Mouse (Mus musculus): ENCODE results near the gene Myrf.
A peak's percentile ranks its signal among the peaks of the same experiment; 100 is the strongest.

The Myrf gene

DNA sequence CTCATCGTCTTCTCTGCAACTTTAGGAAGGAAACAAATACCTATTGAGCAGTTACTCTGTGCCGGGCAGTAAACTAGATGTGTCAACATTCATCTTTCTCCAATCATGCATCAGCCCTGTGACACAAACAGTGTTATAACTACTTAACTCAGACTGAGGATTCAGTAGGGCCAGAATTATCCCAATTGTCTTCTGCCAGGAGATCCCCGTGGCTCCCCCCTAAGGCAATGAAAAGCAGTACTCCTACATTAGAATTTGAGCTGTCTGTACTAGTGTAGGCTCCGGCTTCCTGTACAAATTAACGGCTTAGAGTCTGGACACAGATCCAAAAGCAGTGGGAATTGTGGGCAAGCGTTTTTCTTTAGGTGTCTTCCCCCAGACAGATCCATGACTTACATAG, 35.5 kb downstream of the Myrf start:
- no peak for DNase-seq

DNA sequence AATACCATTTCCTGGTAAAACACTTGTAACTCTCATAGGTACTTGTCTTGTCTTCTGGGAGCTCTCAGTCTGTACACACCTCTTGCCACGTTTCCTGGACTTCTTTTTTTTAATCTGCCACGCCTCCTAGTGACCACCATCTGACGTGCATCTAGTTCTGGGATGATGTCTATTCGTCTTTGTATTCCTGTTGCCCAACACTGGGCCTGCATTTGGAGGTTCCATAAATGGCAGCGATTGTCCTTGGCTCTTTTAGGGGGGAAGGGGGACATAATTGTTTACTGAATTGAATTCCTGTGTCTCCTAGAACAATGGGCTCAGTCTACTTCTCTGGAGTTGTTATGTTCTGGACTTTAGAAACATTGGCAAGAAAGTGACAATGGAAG, 35.9 kb downstream of the Myrf start:
- peak; percentile 55 for DNase-seq

DNA sequence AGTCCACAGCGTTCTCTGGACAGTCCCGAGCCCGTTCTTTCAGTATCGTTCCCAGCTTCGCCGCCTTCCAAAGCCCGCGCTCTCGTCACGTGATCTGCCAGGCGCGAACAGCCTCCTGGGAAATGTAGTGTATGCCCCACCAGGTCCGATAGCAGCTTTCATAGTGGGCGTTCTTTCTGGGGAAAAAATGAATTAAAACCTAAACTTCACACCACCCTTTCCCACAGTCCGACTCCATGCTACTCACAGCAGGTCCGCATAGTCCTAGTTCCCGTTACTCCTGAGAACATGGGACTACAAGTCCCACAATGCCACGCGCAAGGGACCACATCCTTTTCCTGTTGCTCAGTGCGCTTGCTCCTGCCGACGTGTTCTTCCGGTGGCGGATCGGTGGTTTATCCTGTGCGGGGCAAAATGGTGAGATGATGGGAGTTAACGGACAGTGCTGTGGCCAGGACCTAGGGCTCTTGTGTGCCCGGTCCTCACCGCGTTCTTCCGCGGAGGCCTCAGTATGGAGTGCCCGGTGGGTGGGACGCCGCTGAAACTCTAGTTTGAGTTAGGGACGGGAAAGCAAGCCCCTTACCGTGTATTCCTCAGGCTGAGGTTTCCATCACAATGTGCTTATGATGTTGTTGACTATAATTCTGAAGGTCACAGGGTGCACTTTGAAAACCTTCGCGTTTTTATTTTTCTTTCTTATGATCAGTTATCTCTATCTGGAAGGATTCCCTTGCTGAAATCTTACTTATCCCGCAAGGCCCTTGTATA, 36.5 kb downstream of the Myrf start, which contains the start of the genes Tmem258 and Fen1:
Gene Tmem258, plus strand, starts transcription at position 167 of the 768 bp plus-strand sequence.
Gene Fen1, minus strand, starts transcription at position 322 of the 768 bp plus-strand sequence.
- peak; percentile 92 for DNase-seq

DNA sequence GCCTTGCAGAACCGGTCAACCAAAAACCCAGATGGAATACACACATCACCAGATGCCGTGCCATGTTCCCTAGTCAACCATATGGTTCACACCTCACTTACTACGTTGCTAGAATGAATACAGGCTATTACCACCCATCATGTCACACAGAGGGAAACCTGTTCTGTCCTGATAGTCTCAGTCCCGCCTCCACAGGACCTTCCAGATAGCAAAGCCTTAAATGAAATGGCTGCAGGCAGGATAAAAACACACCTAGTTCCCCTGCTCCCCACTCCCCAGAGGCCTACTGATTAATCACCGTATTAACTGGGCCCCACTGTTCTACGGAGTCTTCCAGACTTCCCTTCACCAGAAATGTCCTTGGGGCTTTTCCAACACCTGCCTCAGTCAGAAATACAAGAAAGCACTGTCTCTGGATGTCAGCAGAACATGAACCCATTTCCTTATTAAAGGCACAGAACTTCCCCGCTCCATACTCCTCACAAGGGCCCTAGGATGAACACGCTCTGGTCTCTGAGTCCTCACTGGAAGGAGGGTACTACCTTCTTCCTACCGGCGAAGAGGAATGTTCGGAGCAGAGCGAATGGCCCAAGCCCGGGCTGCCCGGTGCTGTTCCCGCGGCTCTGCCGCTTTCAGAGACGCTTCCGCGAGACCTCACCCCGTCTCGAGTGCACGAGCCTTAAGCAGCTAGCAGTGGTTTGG, 37.3 kb downstream of the Myrf start:
- DNase-seq, result no peak

DNA sequence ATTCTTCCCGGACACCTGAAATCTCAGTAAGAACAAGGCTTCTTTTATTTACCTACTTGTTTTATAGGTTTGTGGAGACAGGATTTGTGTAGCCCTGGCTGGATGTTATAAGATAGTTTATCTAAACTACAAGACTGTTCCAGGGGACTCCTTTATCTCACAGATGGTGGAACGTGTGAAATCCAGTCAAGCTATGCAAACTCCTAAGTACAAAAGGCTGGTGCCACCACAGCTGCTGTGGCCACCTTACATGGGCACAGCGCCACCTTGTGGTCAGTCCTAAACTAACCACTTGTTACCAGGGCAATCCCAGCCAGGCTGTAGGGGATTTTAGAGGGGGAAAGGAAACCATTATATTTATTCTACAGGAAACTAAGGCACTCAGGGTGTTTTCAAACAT, 41.8 kb downstream of the Myrf start:
- DNase-seq, result peak; percentile 86

DNA sequence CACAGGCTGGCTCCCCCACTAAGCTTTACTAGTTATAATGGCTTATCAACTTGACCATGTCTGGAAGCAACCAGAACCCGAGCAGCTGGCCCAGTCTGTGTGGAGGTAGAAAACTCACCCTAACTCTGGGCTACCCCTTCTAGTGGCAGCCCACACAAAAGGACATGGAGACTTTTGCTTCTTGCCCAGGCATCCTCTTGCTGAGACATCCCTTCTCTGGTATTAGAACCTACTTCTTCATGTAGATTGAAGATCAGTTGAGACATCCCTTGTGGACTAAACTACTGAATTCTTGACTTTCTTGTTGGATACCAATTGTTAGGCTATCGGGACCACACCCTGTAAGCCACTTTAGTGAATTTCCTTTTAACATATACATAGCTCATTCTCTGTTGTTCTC, 42.3 kb downstream of the Myrf start:
- no peak for DNase-seq

DNA sequence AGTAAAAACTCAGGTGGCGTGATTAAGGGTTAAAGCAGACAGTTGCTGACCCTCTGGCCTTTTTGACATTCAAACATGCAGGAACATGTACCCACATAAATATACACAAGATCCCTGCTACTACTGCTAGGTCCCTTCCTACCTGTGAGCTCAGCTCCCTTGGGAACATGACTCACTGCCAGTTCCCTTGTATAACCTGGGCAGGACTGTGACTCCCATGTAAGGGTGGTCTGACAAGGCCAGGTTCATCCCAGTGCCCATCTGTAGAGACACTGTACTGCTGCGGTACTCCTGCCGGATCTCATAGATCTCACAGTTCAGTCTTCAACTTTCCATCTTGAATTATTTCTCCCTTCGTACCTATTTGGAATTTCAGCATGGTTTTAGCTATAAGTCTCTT, 43.4 kb downstream of the Myrf start:
- DNase-seq, result no peak

DNA sequence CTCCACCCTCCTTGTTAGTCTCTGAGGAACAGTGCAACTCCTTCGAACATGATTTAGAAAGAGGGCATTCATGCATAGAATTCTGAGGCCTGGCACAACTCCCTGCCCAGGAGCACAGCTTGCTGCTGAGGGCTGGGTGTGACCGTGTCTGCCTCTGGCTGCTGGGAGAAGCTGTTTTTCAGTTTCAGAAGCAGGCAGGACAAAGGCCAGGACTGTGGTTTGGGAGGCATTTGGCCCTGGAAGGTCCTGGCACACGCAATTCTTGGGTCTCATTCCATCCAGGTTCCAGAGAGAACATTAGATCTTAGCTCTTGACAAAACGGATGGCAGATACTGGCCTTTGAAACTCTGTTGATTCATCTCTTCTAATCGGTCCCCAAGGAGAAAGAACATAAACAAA, 45.3 kb downstream of the Myrf start:
- DNase-seq, result peak; percentile 67

DNA sequence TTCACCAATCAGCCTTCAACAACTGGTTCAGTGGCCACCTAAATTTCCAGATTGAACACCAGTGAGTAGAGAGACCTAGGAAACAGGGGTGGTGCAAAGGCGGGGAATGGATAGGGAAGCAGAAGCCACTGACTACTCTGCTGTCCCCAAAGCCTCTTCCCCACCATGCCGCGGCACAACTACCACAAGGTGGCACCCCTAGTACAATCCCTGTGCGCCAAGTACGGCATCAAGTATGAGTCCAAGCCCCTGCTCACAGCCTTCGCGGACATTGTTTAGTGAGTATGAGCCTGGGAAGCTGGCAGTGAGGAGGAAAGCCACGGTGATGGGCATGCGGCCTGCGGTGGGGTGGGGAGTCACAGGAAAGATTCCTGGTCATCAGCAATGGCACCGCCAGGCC, 46.2 kb downstream of the Myrf start:
- DNase-seq, result no peak

DNA sequence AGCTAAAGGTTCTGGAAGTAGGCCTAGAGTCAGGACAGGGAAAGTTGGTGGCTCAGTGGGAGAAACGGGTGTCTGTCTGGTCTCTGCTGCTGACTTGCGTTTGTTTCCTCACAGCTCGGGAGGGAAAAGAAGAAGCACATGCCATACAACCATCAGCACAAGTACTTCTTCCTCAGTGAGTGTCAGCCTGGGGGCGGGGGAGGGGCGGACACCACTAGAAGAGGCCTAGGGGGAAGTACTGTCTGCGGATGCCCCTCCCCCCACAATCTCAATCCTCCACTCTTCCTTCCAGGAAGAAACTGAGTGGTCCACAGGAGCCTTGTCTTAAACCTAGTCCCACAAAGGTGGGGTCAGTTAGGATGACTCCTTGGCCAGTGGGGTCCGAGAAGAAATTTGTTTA, 49.2 kb downstream of the Myrf start:
- no peak for DNase-seq

DNA sequence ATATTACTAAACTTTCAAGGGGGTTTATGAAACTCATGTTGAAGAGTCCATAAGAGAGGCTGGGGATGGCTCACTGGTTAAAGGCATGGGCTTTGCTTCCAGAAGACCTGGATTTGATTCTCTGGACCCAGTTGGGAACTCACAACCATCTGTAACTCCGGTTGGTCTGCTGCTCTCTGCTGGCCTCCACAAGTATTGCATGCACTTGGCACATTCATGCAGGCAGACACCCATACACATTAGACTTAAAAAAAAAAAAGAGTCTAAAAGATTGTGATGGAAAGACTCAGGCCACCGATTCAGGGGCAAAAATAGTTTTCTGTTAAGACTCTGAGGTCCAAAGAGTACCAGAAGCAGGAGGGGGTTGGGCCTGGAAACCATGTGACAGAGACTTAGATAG, 49.8 kb downstream of the Myrf start:
- peak; percentile 81 for DNase-seq

DNA sequence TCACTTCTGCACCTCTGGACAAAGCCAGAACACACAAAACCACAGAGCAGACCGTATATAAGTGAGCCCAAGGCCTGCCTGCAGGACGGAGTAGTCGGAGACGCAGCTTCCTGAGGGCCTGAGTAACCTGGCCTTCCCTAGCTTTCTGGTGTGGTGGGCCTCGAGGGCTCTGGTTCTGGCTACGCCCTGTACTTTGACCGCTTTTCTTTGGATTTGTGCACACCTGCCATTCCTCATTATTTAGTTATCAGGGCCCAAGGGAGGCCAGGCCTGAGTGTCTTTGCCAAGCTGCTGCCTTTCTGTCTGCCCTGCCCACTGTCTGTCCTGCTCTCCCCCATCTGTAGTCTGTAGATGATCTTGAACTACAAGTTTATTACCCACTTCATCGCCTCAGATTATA, 50.6 kb downstream of the Myrf start:
- no peak for DNase-seq

DNA sequence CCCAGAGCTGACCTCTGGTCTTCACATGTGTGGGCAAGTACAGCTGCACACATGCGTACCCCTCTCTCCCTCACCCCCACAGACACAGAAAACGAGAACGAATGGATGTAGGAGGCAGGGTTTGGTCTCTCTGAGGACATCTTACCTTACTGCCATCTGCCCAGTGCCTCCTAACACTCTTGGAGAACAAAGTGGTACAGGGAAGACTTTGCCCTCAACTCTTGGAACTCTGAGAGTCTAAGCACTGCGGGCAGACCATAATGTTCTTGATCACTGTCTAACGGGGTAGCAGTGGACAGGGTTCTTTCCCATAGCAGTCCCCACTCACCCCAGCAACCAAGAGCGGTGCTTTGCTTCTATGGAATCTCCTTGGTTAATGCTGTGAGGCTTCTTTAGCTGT, 51.5 kb downstream of the Myrf start:
- no peak for DNase-seq

DNA sequence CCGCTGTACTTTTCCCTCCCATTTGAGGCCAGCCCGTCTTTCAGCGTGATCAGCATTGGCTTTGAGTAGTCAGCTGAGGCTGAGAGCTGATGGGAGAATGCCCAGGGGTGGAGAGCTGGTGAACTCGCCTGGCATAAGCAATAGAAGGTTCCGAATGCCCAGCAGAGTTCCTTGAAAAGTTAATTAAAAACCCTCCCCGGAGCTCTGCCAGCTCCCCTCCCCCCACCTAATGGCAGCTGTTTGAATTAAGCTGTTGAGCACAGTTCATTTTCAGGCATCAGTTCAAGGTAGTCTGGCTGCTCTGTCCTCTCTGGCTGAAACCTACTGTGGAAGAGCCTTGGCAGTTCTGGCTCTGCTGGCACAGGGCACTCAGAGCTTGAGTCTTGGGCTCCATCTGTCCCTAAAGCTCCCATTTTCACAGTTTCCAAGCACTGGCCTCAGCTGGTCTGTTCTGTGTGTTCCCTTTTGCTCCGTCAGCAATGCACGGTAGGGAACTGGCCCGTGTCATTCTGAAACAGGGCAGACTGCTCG, 52.2 kb downstream of the Myrf start:
- peak; percentile 89 for DNase-seq

DNA sequence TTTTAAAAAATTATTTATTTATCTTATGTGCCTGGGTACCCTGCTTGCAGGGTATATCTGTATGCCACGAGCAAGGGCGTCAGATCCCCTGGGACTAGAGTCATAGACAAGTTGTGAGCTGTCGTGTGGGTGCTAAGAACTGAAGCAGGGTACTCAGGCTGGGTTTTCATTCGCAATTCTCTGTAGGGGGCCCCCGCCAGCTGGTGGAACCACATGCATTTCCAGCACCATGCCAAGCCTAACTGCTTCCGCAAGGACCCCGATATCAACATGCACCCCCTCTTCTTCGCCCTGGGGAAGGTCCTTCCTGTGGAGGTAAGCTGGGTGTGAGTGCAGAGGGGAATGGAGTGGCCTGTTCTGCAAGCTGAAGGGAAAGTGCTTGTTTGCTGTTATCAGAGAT, 54.0 kb downstream of the Myrf start:
- DNase-seq, result no peak

DNA sequence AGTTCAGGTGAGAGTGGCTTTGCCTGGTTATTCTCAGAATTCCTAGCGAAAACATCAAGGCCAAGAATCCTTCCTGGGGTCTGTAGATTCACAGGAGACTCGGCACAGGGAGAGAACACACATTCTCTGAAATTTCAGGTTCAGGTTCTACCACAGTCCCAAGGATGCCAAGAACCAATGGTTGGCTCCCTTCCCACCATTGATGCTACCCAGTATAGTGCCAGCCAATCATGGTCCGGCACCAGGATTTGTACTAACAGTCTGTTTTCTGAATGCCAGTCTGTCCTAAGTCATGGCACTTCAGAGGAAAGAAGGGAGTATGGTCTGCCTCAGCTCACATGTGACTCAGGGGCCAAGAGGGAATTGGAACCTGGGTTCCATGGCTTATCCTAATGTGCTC, 54.7 kb downstream of the Myrf start:
- no peak for DNase-seq

DNA sequence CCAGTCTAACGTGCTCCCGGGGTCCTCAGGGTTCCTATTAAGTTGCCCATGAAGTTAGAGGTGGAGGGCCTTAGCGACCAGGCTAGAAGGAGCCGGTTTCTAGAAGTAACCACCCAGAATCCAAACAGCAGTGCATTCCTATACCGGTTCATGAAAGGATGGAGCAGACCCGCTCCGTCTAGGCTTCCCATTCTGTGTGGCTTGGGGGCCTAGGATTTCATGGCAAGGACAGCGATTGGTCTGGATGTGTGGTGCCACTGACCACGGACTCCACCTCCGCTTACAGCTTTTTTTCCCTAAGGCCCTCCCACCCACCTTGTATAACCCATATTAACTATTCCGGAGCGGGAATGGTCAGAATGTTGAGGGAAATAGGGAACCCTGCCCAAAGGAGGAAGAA, 56.5 kb downstream of the Myrf start:
- DNase-seq, result peak; percentile 29

DNA sequence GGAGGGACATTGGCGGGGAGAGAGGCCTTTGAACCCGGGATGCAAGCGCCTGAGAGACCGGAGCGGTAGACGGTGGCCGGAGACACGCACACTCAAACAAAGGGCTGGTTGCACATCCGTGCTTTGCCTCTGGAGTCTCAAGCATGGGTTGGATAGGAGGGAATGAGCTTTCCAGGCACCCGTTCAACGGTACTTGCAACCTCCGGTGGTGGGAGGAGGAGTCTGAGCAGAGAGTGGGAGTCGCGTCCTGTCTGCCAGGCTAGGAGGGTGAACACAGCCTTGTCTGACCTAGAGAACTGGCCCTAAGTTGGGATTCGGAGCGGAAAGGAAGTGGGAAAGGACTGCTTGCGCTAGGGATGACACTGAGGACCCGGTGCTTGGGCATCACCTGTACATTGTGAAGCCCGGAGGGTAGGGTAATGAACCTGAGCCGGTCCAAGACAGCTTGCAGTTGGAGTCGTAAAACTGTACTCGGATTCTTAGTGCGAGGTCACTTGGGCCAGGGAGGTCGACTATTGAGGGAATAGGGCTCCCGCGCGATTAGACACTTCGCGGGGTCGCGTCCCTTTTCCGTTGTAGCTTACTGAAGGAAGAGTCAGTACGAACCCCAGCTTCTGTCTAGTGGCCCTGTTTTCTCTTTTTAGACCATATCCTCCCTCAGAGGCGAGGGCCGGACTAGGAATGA, 57.1 kb downstream of the Myrf start:
- peak; percentile 75 for DNase-seq

DNA sequence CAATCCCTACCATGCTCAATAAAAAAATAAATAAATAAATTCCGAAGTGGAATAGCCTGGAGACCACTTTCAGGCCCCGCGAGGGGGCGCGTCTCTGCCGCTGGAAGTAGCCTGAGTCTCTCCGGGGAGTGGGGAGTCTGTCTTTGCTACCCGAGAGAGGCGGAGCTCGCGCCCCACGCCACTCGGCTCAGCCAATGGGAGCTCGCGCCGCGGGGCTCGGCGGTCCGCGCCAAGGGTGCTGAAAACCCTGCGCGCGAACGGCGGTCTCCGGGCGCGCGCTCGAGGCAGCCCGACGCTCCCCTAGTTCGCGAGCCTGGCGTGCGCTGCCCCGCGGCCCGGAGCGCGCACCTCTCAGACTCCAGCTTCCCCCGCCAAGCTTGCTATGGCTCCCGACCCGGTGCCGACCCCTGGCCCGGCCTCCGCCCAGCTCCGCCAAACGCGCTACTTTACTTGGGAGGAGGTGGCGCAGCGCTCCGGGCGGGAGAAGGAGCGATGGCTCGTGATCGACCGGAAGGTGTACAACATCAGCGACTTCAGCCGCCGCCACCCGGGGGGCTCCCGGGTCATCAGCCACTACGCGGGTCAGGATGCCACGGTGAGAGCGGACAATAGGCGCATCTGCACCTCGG, 57.8 kb downstream of the Myrf start, which contains the start of gene Fads1:
Gene Fads1, plus strand, starts transcription at position 219 of the 629 bp plus-strand sequence.
- peak; percentile 96 for DNase-seq

DNA sequence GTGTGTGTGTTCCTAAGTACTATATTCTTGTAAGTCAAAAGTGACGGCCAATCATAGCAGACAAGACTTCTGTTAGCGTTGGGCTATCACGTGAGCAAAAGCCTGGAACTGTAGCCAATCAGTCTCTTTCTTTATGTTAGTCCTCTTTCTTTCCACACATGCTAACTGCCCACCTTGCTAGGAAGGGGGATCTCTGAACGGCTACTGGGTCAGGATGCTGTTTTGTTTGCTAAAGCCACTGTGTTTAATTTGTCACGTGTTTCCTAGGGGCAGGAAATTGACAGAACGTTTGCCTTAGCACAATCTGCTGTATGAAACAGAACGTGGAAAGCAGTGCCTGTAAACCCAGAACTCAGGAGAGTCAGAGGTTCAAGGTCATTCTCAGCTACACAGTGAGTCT, 58.4 kb downstream of the Myrf start:
- DNase-seq, result no peak

DNA sequence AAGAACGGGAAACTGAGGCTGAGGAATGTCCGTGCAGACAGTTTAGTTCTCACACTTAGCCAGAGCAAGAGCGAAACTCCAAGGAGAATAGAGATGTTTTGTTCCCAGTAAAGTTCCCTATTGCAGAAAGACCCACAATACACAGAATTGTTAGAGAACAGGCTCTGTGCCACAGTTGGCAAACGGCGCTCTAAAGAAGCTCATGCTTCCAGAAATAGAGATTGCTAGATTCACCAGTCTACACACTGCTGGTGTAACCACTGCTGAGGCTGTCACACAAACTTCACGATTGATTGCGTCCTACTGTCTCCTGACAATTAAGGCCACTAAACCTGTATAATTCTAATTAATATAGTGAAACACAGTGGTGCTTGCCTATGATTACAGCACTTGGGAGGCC, 59.3 kb downstream of the Myrf start:
- no peak for DNase-seq

DNA sequence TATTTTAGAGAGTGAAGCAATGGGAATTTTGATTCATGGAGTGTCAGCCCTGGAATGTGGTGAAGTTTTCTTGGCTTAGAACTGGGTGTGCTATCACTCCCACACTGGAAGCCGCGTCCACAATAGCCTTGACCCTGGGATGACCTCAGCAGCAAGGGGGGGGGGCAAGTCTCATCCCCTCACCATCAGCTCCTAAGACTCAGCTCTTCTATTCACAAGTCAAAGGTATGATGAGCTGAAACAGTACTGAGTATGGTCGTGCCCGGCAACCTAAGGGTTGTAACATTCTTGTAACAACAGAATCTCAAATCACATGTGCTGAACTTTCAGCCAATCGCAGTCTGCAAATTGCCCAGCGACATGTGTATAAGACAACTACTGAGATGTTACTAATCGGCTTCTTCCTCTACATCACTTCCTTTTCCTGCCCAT, 63.6 kb downstream of the Myrf start:
- peak; percentile 35 for DNase-seq

DNA sequence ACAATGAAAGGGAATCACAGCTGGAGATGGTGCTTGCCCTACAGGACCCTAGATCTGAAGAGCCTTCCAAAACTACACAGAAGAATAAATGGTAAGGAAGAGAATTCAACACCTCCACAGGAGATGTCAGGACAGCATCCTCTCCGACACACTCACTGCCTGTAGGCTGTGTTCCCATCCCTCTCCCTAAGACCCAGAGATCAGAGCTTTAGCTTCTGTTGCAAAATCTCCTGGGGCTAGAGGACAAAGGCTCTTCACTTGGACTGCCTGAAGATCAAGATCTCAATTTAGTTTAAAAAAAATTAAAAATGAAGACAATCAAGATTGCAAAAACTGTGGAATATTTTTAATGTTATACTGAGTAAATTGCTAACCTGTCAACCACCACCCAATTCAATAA, 64.1 kb downstream of the Myrf start:
- DNase-seq, result no peak
